Mouse (Mus musculus) kidney, adult 2 months (tissue): ENCODE data around the gene Slc33a1.
A peak's percentile ranks its signal among the peaks of the same experiment; 100 is the strongest.

Experiments
- CTCF ChIP-seq: fragments of 200-500 bp; conservative IDR thresholded peaks from 2 replicates; pipeline ENCODE4 v1.5.1; 2011; ENCODE audit warnings: low read depth, mild to moderate bottlenecking, control low read depth, low read length, moderate library complexity, mixed read lengths; ENCODE audit not compliant: insufficient read depth, insufficient read length
- POLR2A ChIP-seq: fragments of 200-500 bp; IDR thresholded peaks from one replicate; pipeline ENCODE4 v1.6.1; 2011; ENCODE audit warnings: low read depth, low read length, control low read depth

GRCm38 (mm10) chr3:63975955-63976908 is 11.7 kb upstream of the Slc33a1 start, which contains the start of gene Gmps:
- no peak for TF ChIP-seq CTCF
- TF ChIP-seq POLR2A, result peak; percentile 51
